Mouse (Mus musculus): ENCODE results near the gene Agap2. TPM values are rescaled to one million over a fixed set of nuclear protein-coding genes. Genes with fewer than 3 reads are reported as not detected.

Gene Agap2
- polyA plus RNA-seq, 2 experiments, result 0.32 to 5.3 TPM

DNA sequence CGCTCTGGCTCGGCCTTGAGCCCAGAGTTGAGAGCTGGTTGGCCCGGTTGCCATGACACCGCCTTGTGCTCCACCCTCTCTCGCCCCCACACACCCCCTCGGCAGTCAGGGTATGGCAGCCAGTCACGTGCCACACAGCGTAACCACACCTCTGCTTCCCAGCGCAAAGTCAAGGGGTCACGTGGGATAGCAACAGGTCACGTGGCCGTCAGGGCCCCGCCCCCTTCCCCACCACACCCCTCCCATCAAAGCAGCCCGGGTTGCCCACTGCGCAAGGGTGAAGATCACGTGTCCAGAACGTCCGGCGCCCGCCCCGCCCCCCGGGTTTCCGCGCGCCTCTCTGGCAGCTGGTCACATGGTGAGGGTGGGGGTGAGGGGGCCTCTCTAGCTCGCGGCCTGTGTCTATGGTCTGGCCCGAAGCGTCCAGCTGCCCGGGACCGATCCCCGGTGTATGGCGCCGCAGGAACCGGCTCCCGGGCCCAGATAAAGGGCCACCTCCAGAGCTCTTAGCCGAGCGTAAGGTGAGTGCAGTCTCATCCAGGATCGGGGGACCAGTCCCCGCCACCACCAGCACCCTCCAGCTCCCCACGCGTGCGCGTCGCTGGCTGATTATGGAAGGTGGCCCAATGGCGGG is 11.7 kb upstream of the Agap2 start, which contains the start of gene Cdk4:
Gene Cdk4 (plus strand): TSS at position 296 of the 634 bp plus-strand sequence.
- H3K9ac ChIP-seq (ENCODE audit: low read depth, low read length, severe bottlenecking), result peak within 1 kb of the TSS; percentile 94
- H3K4me3 ChIP-seq (replicated peaks; ENCODE audit: low read length), result peak within 1 kb of the TSS; percentile 86
- H3K9me3 ChIP-seq (ENCODE audit: control insufficient read depth, low read length), result no peaks in the 10 kb centered on the region
- peaks cover 41% of the 10 kb centered on the region for H3K36me3 ChIP-seq (ENCODE audit: control insufficient read depth, insufficient read depth, low read length)
- H3K27ac ChIP-seq (replicated peaks; ENCODE audit: low read depth, low read length), result peak within 1 kb of the TSS; percentile 84
- WGBS, result under 1% methylated on average over 46 of the region's 46 CpGs
- H3K4me2 ChIP-seq (replicated peaks; ENCODE audit: low read depth, low read length, severe bottlenecking), result peak within 1 kb of the TSS; percentile 78
- H3K27me3 ChIP-seq (ENCODE audit: control insufficient read depth, insufficient read depth, low read length), result peaks cover 11% of the 10 kb centered on the region; the same call in 1 of the 2 replicates
- ATAC-seq (ENCODE audit: low FRiP score, low read depth) (peak; percentile 91), DNase-seq (ENCODE audit: low spot score) (peak; percentile 98)
- peaks cover 12% of the 10 kb centered on the region; the same call in 1 of the 2 replicates for H3K4me1 ChIP-seq (ENCODE audit: control insufficient read depth, insufficient read depth, low read length)
- TF ChIP-seq POLR2A (IDR thresholded peaks at IDR 0.05; ENCODE audit: borderline replicate concordance, extremely low read depth, insufficient read depth, insufficient read length), result peak; percentile 93; the same call in 1 of the 2 replicates

DNA sequence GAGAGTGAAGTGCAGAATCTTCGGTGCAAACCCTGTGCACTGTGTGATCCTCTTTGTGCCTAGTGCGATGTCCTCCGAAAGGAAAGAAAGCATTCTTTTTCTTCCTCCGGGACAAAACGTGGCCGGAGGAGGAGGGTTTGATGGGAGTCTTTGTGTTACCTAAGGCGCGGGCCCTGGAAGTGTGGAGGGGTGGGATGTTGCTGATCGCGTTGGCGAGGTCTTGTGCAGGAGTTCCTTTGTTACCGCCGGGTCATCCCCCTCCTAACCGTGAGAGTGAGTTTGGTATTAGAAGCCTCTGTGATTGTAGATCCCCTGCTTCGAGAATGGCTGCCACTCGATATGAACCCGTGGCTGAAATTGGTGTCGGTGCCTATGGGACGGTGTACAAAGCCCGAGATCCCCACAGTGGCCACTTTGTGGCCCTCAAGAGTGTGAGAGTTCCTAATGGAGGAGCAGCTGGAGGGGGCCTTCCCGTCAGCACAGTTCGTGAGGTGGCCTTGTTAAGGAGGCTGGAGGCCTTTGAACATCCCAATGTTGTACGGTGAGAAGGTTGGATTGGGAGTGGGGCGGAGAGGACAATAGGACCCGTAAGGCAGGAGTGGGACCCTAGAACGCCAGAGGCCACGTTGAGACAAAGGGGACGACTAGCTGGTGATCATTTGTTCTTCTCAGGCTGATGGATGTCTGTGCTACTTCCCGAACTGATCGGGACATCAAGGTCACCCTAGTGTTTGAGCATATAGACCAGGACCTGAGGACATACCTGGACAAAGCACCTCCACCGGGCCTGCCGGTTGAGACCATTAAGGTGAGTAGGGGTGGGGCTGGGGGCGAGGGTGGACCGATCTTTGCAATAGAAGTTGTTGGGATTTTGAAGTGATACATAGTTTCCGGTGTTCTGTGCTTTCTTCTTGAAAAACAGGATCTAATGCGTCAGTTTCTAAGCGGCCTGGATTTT is 10.9 kb upstream of the Agap2 start:
- ATAC-seq (ENCODE audit: low FRiP score, low read depth) (no peak), DNase-seq (ENCODE audit: low spot score) (no peak)
- Histone ChIP-seq H3K27ac (replicated peaks; ENCODE audit: low read depth, low read length) (peak overlapping the region; percentile 84), H3K9me3 (ENCODE audit: control insufficient read depth, low read length) (no peaks in the 10 kb centered on the region), H3K4me2 (replicated peaks; ENCODE audit: low read depth, low read length, severe bottlenecking) (peak overlapping the region; percentile 78), H3K4me1 (ENCODE audit: control insufficient read depth, insufficient read depth, low read length) (peaks cover 14% of the 10 kb centered on the region; the same call in 1 of the 2 replicates), H3K27me3 (ENCODE audit: control insufficient read depth, insufficient read depth, low read length) (peaks cover 11% of the 10 kb centered on the region; the same call in 1 of the 2 replicates), H3K9ac (ENCODE audit: low read depth, low read length, severe bottlenecking) (peak overlapping the region; percentile 94), H3K36me3 (ENCODE audit: control insufficient read depth, insufficient read depth, low read length) (peaks cover 44% of the 10 kb centered on the region), H3K4me3 (replicated peaks; ENCODE audit: low read length) (peak overlapping the region; percentile 86)
- TF ChIP-seq POLR2A (IDR thresholded peaks at IDR 0.05; ENCODE audit: borderline replicate concordance, extremely low read depth, insufficient read depth, insufficient read length), result no peak
- 12% methylated on average over 37 of the region's 37 CpGs for WGBS

DNA sequence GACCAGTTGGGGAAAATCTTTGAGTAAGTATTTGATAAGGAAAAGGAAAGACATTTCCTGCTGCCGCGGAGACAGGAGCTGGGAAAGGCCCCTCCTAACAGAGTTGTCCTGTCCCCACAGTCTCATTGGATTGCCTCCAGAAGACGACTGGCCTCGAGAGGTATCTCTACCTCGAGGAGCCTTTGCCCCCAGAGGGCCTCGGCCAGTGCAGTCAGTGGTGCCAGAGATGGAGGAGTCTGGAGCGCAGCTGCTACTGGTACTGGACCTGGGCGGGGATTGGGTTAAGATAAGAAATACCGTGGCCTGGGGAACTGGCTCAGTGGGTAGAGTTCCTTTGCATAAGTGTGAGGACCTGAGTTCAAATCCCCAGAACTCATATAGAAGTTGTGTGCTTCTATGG is 9.1 kb upstream of the Agap2 start:
- DNase-seq (ENCODE audit: low spot score) (no peak), ATAC-seq (ENCODE audit: low FRiP score, low read depth) (no peak)
- H3K9me3 ChIP-seq (ENCODE audit: control insufficient read depth, low read length), result no peaks in the 10 kb centered on the region
- H3K36me3 ChIP-seq (ENCODE audit: control insufficient read depth, insufficient read depth, low read length), result peaks cover 44% of the 10 kb centered on the region
- no peak overlapping the region for H3K4me3 ChIP-seq (replicated peaks; ENCODE audit: low read length)
- peaks cover 18% of the 10 kb centered on the region; the same call in 1 of the 2 replicates for H3K4me1 ChIP-seq (ENCODE audit: control insufficient read depth, insufficient read depth, low read length)
- H3K9ac ChIP-seq (ENCODE audit: low read depth, low read length, severe bottlenecking), result no peak overlapping the region
- no peak overlapping the region for H3K4me2 ChIP-seq (replicated peaks; ENCODE audit: low read depth, low read length, severe bottlenecking)
- H3K27me3 ChIP-seq (ENCODE audit: control insufficient read depth, insufficient read depth, low read length), result peaks cover 2% of the 10 kb centered on the region; the same call in 1 of the 2 replicates
- no peak for TF ChIP-seq POLR2A (IDR thresholded peaks at IDR 0.05; ENCODE audit: borderline replicate concordance, extremely low read depth, insufficient read depth, insufficient read length)
- no peak overlapping the region for H3K27ac ChIP-seq (replicated peaks; ENCODE audit: low read depth, low read length)
- WGBS, result 89% methylated on average over 9 of the region's 9 CpGs

DNA sequence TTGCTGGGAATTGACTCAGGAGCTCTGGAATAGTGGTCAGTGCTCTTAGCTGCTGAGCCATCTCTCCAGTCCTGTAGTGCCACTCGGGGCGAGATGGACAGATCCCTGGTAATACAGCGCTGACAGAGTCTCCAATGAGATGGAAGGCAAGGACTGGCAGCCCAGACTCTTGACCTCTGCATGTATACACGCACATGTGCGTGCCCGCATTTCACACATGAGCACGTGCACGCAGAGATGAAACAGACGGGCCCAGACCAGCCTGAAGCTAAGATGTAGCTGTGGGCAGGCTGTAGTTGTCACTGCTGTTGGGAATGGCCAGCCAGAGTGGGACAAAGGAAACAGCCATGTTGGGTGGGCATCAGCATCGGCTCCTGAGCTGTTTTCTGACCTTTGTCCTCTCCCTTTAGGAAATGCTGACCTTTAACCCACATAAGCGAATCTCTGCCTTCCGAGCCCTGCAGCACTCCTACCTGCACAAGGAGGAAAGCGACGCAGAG is 8.5 kb upstream of the Agap2 start:
- Histone ChIP-seq H3K4me1 (ENCODE audit: control insufficient read depth, insufficient read depth, low read length) (peaks cover 20% of the 10 kb centered on the region; the same call in 1 of the 2 replicates), H3K4me2 (replicated peaks; ENCODE audit: low read depth, low read length, severe bottlenecking) (no peak overlapping the region), H3K9me3 (ENCODE audit: control insufficient read depth, low read length) (no peaks in the 10 kb centered on the region), H3K9ac (ENCODE audit: low read depth, low read length, severe bottlenecking) (no peak overlapping the region), H3K36me3 (ENCODE audit: control insufficient read depth, insufficient read depth, low read length) (peaks cover 44% of the 10 kb centered on the region), H3K27ac (replicated peaks; ENCODE audit: low read depth, low read length) (no peak overlapping the region), H3K4me3 (replicated peaks; ENCODE audit: low read length) (no peak overlapping the region), H3K27me3 (ENCODE audit: control insufficient read depth, insufficient read depth, low read length) (no peaks in the 10 kb centered on the region)
- ATAC-seq (ENCODE audit: low FRiP score, low read depth) (no peak), DNase-seq (ENCODE audit: low spot score) (no peak)
- TF ChIP-seq POLR2A (IDR thresholded peaks at IDR 0.05; ENCODE audit: borderline replicate concordance, extremely low read depth, insufficient read depth, insufficient read length), result no peak
- 87% methylated on average over 14 of the region's 14 CpGs for WGBS

All from limb, embryonic 14.5 days (tissue).